Mouse (Mus musculus): Measurements from ENCODE around the gene Nicn1.

GRCm38 (mm10) chr9:108272691-108273090, 17.5 kb upstream of the Nicn1 start:
- TF ChIP-seq CTCF (conservative IDR thresholded peaks at IDR 0.05 in 1 of 2, IDR thresholded peaks at IDR 0.05 in 1 of 2; ENCODE audit: low read depth in 2 of 2, low read length in 2 of 2) (no peak), TCF12 (IDR thresholded peaks at IDR 0.05; ENCODE audit: low read depth, low read length) (no peak), POLR2A (IDR thresholded peaks at IDR 0.05; ENCODE audit: low read depth, low read length) (no peak), NRF1 (IDR thresholded peaks at IDR 0.05; ENCODE audit: low read depth, low read length) (no peak), IRF4 (IDR thresholded peaks at IDR 0.05; ENCODE audit: low read depth, low read length) (no peak), MEF2A (IDR thresholded peaks at IDR 0.05; ENCODE audit: borderline replicate concordance, low read depth, low read length) (no peak), MAFK (IDR thresholded peaks at IDR 0.05; ENCODE audit: insufficient replicate concordance, low read length) (no peak), ETS1 (conservative IDR thresholded peaks at IDR 0.05; ENCODE audit: low read depth, low read length) (no peak), ZC3H11A (IDR thresholded peaks at IDR 0.05; ENCODE audit: low read depth, low read length) (no peak), KAT2A (IDR thresholded peaks at IDR 0.05; ENCODE audit: insufficient replicate concordance, low read length) (no peak), EP300 (IDR thresholded peaks at IDR 0.05; ENCODE audit: low read length) (no peak), ZNF384 (IDR thresholded peaks at IDR 0.05; ENCODE audit: low read depth, low read length) (no peak), POLR2AphosphoS2 (IDR thresholded peaks at IDR 0.05; ENCODE audit: low read depth, low read length) (no peak)

Data from CH12.LX (cell line).